Mouse (Mus musculus): ENCODE measurements at regions not wholly inside any gene's neighbourhood (a gene's known extent, or its start where the extent isn't known, plus 50 kb on each side); places are given as distances from the start of the nearest gene placed in this dataset.

- no peaks in the 10 kb centered on the region for H3K4me1 ChIP-seq (ENCODE audit: control insufficient read depth in 1 of 2, insufficient read depth in 2 of 2, low read length in 2 of 2)
- no peaks in the 10 kb centered on the region for H3K79me2 ChIP-seq (ENCODE audit: control insufficient read depth, insufficient read depth, low read length, poor library complexity)
- no peaks in the 10 kb centered on the region for H3K36me3 ChIP-seq (ENCODE audit: control insufficient read depth in 1 of 2, insufficient read depth in 2 of 2, low read length in 2 of 2)
- H3K4me3 ChIP-seq (ENCODE audit: control insufficient read depth in 1 of 2, insufficient read depth in 1 of 2, low read depth in 2 of 2, low read length in 2 of 2) = no peak overlapping the region
- H3K27ac ChIP-seq (ENCODE audit: control insufficient read depth, low read depth, low read length) = no peak overlapping the region
- H3K9ac ChIP-seq (ENCODE audit: control insufficient read depth, low read depth, low read length, poor library complexity, severe bottlenecking) = no peak overlapping the region
- TF ChIP-seq CHD1 (IDR thresholded peaks at IDR 0.05; ENCODE audit: low read depth, low read length) = no peak
- H3K9me3 ChIP-seq (replicated peaks; ENCODE audit: insufficient read depth, low read length) = no peaks in the 10 kb centered on the region
- no peak for DNase-seq (ENCODE audit: low read depth, low spot score)
- H3K27me3 ChIP-seq (ENCODE audit: control insufficient read depth in 1 of 2, insufficient read depth in 2 of 2, low read length in 2 of 2) = peaks cover 0 to 1% of the 10 kb centered on the region in 2 experiments; a peak in 2 of 4 replicates
Measured at GRCm38 (mm10) chr12:15912491-15912890, 95.8 kb upstream of the Trib2 start.

GRCm38 (mm10) chr12:15911254-15911991, 94.7 kb upstream of the Trib2 start:
- H3K27me3 ChIP-seq (ENCODE audit: control insufficient read depth in 1 of 2, insufficient read depth in 2 of 2, low read length in 2 of 2) = peaks cover 0 to 2% of the 10 kb centered on the region in 2 experiments; a peak in 2 of 4 replicates
- H3K36me3 ChIP-seq (ENCODE audit: control insufficient read depth in 1 of 2, insufficient read depth in 2 of 2, low read length in 2 of 2) = no peaks in the 10 kb centered on the region
- no peak overlapping the region for H3K9ac ChIP-seq (ENCODE audit: control insufficient read depth, low read depth, low read length, poor library complexity, severe bottlenecking)
- H3K79me2 ChIP-seq (ENCODE audit: control insufficient read depth, insufficient read depth, low read length, poor library complexity) = no peaks in the 10 kb centered on the region
- no peaks in the 10 kb centered on the region for H3K9me3 ChIP-seq (replicated peaks; ENCODE audit: insufficient read depth, low read length)
- H3K27ac ChIP-seq (ENCODE audit: control insufficient read depth, low read depth, low read length) = no peak overlapping the region
- DNase-seq (ENCODE audit: low read depth, low spot score) = peak; percentile 24
- TF ChIP-seq ZC3H11A (IDR thresholded peaks at IDR 0.05; ENCODE audit: low read depth, low read length) (no peak), UBTF (IDR thresholded peaks at IDR 0.05; ENCODE audit: borderline replicate concordance, insufficient read depth, low read depth, low read length) (no peak), CTCF (IDR thresholded peaks at IDR 0.05 in 2 of 3, conservative IDR thresholded peaks at IDR 0.05 in 1 of 3; ENCODE audit: control insufficient read depth in 1 of 3, insufficient read depth in 1 of 3, low read depth in 2 of 3, low read length in 3 of 3, poor library complexity in 1 of 3, severe bottlenecking in 1 of 3) (no peak), POLR2AphosphoS5 (IDR thresholded peaks at IDR 0.05; ENCODE audit: borderline replicate concordance, low read depth, low read length) (no peak), RCOR1 (IDR thresholded peaks at IDR 0.05; ENCODE audit: low read depth, low read length) (no peak), SMC3 (IDR thresholded peaks at IDR 0.05; ENCODE audit: low read depth, low read length) (no peak), CHD1 (IDR thresholded peaks at IDR 0.05; ENCODE audit: low read depth, low read length) (no peak), SIN3A (IDR thresholded peaks at IDR 0.05; ENCODE audit: low read length) (no peak), GATA1 (IDR thresholded peaks at IDR 0.05; ENCODE audit: low read depth, low read length) (no peak), GABPA (IDR thresholded peaks at IDR 0.05; ENCODE audit: low read depth, low read length) (no peak), ZMIZ1 (IDR thresholded peaks at IDR 0.05; ENCODE audit: low read depth, low read length) (no peak), MAZ (IDR thresholded peaks at IDR 0.05; ENCODE audit: low read depth, low read length) (no peak), NRF1 (IDR thresholded peaks at IDR 0.05; ENCODE audit: insufficient read depth, low read depth, low read length, poor library complexity, severe bottlenecking) (no peak), MEF2A (IDR thresholded peaks at IDR 0.05; ENCODE audit: extremely low read depth, insufficient replicate concordance, low read depth, low read length, poor library complexity, severe bottlenecking) (no peak), KAT2A (conservative IDR thresholded peaks at IDR 0.05; ENCODE audit: low read depth, low read length) (no peak), TCF12 (IDR thresholded peaks at IDR 0.05; ENCODE audit: low read depth, low read length) (no peak), MYB (IDR thresholded peaks at IDR 0.05; ENCODE audit: low read depth, low read length) (no peak), MAX (IDR thresholded peaks at IDR 0.05; ENCODE audit: low read length) (no peak)
- H3K4me1 ChIP-seq (ENCODE audit: control insufficient read depth in 1 of 2, insufficient read depth in 2 of 2, low read length in 2 of 2) = no peaks in the 10 kb centered on the region
- H3K4me3 ChIP-seq (ENCODE audit: control insufficient read depth in 1 of 2, insufficient read depth in 1 of 2, low read depth in 2 of 2, low read length in 2 of 2) = no peak overlapping the region

Measured in MEL (cell line).